Mouse (Mus musculus) embryonic fibroblast, embryonic 13.5 days (primary cell): ENCODE measurements around the gene Mrpl52.

ENCODE experiments used
- CTCF ChIP-seq: IDR thresholded peaks from 2 replicates; pipeline ENCODE4 v1.5.1; 2011; ENCODE audit warnings: mild to moderate bottlenecking, control low read depth, low read length, moderate library complexity, borderline replicate concordance; ENCODE audit not compliant: insufficient read depth
- POLR2A ChIP-seq: IDR thresholded peaks from 2 replicates; pipeline ENCODE4 v1.6.1; 2011; ENCODE audit warnings: low read depth, mild to moderate bottlenecking, control low read depth, low read length, moderate library complexity

DNA sequence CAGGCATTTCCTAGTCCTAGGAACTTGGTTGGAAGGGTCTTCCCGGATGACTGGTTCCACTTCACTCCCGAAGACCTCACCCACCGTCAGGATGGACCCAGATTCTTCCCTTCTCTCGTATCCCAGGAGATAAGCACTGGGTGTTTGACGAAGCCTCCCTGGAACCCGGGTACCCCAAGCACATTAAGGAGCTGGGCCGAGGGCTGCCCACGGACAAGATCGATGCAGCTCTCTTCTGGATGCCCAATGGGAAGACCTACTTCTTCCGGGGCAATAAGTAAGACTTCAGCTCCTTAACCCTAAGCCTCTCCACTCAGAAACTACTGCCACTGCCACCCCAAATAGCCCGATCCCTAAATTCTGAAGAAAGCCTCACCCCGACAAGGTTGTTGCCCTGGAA is 12.4 kb downstream of the Mrpl52 start:
- TF ChIP-seq POLR2A (no peak), CTCF (no peak)
